Mouse (Mus musculus) thymus, postnatal 14 days (tissue): Measurements from ENCODE around the gene Rreb1.

Experiments
- DNase-seq: peaks from one replicate; pipeline ENCODE4 v3.0.0; 2021

Rreb1 gene

DNA sequence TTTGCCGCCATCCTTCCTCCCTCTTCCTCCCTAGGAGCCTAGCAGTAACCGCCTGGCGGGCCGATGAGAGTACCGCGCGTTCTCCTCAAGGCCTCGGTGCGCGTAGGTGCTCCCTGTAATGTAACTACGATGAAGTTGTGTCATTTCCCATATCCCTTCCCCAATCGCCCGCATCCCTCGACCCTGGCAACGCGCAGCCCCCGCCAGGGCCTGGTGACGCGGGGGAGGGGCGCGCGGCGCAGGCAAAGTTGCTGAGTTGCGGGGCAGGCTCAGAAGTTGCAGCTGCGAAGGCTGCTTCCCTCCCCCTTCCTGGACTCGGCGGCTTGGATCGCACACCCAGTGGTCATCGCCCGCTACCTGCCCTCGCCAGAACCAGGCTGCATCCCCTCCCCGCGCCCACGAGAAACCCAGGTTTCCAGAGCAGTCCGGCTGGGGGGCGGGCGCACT, at the start of gene Rreb1:
TSS of gene Rreb1 (plus strand) at position 254 of the 447 bp plus-strand sequence.
- DNase-seq = peak; percentile 79

DNA sequence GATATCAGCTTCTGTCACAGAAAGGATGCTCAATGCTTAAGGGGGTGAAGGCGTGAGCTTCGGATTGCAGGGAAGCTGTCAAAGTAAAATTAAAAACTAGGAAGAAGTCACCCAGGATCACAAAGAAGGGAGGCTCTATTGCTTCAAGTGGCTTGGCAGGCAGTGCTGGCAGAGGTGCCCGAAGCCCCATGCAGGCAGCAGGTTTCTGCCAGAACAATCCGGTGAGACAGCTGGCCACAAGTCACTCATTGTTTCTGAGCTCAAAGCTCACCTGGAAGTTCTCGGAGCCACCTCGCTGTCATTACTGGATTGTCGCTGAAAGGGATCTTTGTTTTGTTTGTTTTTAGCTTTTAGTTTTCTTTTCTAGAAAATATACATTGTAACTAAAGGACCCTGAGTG, 49.6 kb upstream of the Rreb1 start:
- no peak for DNase-seq

DNA sequence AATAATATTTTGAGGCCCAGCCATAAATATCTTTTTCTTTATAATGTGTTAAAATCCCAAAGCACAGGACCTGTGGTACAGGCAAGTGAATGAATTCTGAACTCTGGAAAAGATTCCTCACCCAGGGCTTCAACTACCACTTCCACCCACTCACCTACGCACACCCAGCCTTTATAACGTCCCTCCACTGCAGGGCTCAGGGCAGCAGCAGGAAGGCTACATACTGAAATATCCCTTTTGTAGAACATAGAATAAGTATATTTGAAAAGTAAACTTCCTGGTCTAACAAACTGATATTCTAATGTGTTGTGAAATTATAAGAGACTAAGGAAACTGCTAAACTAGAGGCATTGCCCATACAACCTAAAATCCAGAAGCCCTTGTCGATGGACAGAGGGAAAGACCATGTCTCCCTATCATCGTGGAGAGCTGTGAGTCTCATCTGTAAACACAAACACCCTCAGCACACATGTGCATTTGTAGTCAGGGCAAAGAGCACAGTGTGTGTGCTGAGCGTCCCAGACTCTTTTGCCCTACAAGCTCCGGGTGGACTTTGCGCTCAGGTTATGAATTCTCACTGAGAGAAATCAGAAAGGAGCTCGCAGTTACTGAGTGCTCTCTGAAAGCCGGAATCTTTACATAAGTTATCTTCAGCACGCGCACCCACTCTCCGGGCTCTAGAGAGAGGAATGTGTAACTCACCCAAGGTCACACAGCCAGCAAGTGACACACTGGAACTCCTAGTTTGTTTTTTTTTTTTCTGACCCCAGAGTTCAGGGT, 46.1 kb upstream of the Rreb1 start:
- no peak for DNase-seq

DNA sequence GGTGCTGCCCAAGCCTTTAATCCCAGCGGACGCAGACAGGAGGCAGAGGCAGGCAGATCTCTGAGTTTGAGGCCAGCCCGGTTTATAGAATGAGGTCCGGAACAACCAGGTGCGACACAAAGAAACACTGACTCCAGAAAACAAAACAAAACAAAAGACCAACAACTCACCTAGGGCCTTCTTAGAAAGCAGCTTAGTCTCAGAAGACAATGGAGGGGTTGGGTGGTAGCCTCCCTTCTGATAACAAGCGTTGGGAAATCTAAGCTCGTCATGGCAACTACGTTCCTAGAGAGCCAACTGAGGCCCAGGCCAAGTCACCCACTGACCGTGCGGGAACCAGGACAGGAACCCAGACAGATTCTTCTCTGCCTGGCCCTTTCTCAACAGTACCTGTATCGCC, 43.7 kb upstream of the Rreb1 start:
- no peak for DNase-seq

DNA sequence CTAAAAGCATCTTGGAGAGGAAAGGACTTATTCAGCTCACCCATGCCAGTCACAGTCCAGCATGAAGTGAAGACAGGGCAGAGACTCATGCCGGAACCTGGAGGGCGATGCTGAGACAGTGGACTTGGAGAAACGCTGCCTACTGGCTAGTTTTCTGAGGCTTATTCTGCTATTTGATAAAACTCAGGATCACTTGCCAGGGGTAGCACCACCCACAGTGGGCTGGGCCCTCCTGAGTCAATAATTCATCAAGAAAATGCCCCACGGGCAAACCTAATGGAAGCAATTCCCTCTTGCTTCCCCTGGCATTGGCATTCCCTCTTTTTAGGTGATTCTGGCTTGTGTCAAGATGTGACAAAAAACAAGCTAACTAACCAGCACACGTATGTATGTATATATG, 38.1 kb upstream of the Rreb1 start:
- DNase-seq = no peak

DNA sequence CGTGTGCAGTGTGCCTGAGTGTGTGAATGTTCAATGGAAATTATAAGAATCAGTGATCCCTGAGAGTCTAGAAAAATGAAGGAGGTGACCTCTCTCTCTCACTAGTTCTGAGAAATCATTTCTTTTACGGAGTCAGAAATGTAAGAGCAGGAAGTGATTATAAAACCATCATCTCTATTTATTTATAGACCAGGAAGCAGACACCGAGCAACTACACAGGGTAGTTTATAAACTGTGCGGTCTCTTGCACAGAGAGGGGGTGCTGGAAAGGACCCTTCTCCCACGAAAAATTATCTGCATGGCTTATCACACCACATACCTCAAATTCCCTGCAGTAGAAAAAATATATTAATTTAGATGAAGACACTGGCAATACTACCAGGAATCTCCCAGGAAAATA, 37.4 kb upstream of the Rreb1 start:
- DNase-seq = no peak

DNA sequence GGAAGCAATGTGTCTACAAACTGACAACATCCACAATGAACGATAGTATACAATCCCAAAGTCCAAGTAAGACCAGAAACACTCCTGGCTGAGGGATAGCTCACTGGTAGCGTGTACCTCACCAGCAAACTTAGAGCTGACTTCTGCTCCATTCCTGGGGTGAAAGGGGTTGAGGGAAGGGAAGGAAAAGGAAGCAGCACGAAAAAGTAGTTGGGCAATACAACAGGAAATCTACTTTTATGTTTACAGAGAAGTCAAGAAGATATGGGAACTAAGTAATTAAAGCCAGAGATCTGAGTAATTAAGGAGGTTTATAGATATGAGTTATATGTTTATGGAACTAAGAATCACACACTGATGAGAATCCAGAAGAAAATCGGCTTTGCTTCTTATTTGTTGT, 36.0 kb upstream of the Rreb1 start:
- DNase-seq = no peak

DNA sequence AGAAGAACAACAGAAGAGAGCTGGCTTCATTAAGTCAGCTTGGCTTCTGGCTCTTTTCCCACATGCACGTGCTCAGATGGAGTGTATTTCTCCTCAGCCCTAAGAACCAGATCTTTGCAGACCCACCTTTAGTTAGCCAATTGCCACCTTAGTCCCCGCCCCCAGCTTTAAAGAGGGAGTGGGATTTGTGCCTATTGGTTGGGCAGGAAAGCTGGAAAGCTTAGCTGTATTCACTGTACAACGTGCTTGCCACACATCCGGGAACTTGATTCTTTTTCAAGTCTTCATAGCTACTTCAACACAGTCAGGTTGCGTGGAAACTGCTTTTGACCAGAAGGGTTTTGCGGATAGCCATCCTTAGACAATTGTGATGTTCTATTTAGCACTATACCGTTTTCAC, 30.7 kb upstream of the Rreb1 start:
- DNase-seq = no peak

DNA sequence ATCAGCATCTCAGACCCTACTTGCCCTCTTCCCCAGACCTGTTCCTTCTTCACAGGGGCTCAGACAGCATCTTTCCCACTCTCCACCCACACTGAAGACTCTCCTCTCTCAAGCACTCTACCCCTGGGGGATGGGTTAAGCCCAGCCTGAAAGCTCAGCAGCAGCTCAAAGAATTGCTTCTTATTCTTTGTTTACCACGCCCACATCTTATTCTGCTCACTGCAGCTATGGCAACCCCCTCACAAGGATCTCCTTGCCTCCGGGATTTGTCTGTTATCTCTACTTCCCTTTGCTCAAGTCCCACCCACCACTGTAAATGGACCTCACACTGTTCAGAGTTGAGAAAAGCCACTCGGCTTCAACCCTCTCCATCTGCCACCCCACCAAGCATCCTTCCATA, 28.7 kb upstream of the Rreb1 start:
- no peak for DNase-seq

DNA sequence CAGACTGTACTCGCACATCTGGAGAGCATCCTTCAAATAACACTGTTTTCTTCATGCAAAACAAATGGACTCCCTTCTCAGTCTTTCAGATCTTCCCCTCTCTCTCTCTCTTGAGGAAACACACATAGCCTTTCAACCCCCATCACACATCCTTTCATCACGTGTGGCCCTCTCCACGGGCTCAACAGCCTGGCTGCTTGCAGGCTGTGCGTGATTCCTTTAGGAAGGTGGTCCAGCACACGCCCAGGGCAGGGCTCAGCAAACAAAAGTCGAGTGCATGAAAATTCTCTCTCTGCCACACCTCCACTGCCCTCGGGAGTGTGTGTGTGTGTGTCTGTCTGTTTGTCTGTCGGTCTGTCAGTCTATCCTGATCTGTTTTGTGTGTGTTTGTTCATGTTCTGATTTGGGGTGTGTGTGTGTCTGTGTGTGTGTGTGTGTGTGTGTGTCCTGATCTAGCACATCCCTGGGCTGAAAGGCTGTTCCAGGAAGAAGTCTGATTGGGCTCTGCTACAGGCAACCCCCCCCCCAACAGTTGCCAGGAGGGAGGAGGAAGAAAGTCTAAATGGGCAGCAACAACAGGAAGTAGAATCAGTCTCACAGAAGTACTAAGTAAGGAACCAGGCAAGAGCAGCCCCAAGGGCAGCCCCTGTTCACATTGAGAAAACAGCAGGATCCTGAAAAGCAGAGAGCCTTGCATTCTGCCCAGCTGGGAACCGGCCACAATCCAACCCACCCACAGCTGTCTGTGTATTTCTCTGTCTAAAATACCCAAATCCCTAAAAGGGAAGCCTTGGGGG, 26.8 kb upstream of the Rreb1 start:
- DNase-seq = peak; percentile 75

DNA sequence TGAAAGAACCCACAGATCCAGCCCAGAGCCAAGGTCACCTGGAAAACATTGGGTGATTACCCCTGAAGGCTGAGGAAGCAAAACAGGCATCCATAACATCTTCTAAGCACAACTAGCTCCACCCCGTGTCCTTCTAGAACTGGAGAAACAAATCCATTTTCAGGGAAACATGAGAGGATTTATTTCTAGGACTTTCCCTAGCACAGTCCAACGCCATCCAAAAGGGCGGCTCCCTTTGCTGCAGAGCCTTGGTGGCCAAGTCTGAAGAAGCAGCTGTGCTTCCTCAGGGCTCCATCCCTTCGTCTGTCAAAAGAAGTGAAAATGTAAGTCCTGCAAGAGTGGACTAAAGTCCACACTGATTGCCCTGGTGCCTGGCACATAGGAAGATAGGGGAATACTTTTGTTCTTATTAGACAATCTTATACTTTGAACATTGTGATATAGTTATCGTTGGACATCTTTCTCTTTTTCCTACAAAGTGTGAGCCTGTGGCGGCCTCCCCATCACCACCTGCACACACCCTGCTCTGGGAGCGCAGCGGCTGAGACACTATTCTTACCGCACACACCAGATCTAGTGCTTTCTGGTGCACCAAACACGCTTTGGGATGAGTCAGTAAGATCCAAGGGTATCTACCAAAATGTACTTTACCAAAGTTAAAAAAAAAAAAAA, 18.7 kb upstream of the Rreb1 start:
- DNase-seq = no peak

DNA sequence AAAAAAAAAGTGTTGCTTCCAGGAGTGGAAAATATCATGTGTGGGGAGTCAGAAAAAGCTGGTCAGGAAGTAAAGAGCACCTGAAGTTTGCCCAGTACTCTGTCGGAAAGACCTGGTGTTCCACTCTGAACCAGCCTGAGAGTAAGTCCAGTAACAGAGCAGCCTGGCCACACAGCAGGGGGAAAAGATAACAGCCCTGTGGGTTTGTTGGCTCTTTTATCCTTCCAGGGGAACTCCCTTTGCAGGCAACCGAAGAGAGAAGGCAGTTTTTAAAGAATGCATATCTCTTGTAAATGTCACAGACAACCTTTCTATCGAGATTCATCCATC, 18.2 kb upstream of the Rreb1 start:
- no peak for DNase-seq

DNA sequence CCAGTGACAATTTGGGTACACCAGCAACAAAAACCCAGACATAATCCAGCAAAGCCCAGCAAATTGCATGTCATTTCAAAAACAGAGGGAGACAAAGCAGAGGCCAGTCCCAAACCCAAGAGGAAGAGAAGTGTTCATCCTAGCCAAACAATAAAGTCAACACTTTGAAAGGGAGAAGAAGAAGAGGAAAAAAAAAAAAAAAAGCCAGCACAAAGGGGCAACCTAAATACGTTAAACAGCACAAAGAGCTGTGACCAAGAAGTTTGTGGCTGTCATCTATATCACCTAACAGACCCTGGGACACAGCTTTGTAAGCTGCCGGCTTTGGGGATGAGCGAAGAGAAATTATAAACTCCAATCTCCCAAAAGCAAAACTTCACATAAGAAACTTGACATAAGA, 17.8 kb upstream of the Rreb1 start:
- no peak for DNase-seq

DNA sequence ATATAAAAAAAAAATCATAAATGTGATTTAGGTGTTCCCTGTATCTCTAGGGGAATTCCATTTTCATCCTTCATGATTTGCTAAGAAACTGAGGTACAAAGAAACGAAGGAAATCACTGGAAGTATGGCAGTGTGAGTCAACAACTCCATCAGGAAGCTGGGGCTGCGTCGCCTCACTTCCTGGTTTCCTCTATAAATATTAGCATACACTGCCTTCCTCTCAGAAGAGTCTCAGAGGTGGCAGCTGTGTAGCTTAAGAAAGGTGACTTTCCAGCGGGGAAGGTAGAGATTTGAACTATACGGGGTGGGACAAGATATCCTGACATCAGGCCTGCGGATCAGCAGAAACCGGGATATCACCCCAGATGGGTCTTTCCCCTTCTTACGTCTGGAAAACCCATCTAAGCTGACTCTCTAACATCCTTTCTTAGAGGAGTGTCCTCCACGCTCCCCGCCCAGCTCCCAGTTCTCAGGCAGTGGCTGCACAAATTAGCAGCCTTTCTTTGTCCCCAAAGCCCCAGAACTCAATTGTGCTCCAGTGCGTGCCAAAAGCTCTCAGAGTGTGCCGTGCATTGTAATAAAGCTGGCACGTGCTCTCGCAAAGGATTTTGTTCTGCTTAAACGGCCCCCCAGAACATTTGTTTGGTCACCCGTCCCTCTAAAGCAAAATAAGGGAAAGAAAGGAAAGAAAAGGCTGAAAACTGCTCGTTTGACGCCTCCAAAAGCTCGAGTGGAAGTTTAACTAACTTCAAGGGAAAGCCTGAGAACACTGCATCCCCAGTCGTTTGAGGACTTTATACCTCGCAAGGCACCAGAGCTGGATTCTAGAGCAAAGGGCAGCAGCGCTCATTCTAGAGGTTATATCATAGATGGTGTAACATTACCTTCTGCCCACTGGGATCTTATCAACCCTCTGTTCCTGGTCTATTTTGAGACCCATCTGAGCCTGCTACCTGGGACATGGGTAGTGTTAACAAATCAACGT, 17.0 kb upstream of the Rreb1 start:
- DNase-seq = no peak

DNA sequence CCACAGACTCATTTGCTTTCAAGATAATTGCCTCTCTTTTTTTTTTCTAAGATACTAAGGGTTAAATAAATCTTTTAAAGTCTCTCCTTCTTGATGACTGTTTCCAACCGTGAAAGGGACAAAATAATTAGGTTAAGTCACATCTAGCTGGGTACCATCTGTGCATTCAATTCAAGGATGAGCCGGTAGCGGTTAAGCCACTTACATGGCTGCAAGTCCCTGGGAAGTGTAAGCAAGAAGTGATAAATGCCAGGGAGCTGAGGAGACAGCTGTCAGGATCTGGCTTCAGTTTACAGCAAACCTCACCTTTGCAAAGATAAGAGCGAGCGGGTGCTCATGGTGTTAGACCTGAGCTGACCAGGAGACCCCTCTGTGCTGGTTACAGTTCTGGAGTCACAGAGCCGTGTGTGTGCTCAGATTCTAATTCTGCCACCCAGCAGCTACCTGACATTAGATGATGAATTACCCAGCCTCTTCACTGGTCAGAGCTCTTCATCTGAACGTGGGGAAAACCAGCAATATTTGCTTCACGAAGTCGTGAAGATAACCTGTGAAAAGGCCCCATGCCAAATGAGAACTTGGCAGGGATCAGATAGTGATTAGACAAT, 14.3 kb upstream of the Rreb1 start:
- no peak for DNase-seq

DNA sequence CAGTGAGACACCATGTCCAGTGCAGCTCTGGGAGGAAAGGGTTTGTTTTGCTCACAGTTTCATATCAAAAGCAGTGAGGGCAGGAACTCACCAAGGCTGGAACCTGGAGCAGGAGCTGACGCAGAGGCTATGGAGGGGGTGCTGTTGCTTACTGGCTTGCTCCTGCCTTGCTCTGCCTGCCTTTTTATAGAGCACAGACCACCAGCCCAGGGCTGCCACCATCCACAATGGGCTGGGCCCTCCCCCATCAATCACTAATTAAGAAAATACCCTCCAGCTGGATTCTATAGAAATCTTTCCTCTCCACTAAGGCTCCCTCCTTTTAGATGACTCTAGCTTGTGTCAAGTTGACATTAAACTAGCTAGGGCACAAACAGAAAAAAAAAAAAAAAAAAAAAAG, 8.4 kb upstream of the Rreb1 start:
- no peak for DNase-seq

DNA sequence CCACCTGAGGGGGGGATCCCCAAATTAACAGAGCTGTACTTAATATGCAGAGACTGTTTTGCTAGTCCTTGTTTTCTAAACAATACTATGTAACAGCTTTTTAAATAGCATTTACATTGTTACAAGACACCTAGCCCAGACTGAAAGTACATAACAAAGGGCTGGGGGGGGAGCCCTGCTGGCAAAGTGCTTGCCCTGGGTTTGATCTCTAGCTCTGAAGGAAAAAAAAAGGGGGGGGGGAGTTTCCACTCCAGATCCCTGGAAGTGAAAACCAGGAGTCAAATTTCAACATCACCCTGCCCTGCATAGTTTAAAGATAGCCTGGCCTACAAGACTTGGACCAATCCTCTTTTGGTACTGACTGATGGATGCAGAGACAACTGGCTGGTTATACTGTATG, 4.7 kb upstream of the Rreb1 start:
- DNase-seq = no peak

DNA sequence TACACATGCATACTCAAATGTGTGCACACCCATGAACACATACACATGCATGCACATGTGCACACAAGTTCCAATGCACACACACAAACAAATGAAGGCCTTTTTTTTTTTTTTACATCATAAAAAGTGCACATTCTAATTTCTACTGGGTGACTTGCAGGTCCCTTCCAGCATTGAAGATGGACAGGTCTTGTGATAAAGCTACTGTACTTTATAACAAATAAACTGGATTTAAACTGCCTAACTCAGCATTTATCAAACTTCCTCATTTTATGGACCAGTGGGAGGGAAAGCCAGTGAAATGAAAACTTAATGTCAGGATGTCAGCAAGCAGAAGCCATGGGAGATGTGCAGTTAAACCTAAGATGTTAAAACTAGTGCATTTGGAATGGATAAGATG, 1.5 kb upstream of the Rreb1 start:
- no peak for DNase-seq

DNA sequence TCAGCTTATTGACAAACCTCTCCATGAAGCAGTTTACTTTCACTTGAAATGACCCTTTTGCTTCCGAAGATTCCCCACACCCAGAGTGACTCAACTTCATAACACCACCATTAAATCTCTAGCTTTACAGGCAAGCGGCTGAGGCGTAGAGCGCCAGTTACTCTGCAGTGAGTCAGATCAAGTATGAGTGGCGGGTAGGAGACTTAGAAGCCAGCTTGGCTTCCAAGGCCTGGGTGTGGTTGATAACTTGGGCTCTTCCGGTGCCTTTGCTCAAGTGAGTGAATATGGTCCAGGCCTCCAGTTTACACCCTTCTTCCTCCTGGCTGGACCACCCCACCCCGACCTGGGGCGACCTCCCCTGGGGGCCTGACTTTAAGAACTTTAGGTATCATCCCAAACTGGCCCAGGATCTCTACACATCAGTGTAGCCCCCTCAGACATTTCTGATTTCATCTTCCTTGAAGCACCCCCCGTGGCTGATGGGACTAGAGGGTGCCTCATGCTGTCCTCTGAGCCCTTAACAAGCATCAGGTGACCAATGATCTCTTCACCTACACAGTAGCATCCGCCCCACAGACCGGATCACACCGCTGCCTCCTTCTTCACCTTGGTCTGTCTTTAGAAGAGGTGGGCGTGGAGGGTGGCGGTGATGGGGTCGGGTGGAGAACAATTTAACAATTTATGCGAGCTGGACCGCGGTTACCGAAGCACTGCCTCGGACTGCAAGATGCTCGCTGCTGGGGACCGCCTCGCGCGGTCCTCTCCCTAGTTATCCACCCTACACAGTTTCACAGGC, 651 bp upstream of the Rreb1 start:
- no peak for DNase-seq

DNA sequence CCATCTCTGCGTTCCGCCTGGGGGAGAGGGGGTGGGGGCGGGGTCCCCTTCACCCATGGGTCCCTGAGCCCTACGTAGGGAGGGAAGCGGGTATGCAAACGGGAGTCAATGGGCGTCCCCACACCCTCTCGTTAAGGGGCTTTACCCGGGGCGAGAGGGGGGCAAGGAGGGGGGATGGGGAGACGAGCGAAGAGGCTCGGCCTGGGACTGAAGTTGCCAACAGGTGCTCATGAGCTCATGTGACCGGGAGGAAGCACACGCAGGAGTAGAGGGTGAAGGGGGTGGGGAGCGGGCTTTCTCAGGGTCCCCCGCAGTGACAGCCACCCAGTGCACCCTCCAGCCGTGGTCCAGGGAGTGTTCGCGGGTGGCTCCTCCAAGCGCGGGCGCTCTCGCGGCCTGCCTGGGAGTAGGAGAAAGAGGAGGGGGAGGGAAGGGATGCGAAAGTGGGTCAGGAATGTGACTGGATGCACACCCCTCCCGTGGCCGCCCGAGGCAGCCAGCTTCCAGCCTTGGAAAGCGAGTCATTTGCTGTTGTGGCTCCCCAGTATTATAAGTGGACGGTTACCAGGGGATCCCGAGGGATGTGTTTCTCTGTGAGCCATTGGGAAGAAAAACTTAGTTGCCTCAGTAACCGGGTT, 513 bp downstream of the Rreb1 start:
- DNase-seq = peak; percentile 85

DNA sequence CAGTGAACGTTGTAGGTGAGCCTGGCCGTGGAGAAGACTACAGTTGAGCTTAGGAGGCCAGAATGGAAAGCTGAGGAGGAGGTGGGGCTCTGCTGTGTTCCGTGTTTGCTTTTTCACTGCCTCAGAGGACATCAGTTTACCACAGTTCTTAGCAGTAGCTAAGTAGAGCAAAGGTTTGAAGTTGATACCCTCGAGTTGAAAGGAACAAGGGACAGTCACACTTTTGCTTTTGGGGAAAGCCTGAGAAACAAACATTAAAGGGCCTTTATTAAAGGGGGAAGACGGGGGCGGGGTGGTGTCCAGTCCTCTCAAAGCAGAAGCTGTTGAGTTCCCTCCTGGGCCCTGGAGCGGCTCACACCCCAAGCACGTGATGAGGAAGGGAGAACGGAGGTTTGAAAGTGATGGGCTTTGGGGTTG, 1.1 kb downstream of the Rreb1 start:
- DNase-seq = peak; percentile 55
